Mouse (Mus musculus) MEL (cell line): ENCODE data around the gene Fkbp15. TPM values are rescaled to one million over a fixed set of nuclear protein-coding genes. Genes with fewer than 3 reads are reported as not detected.

Experiments used
- DNase-seq: peaks from one replicate; pipeline ENCODE4 v3.0.0; 2011; ENCODE audit warnings: low read depth, low spot score
- H3K27ac ChIP-seq: 2 replicates; pipeline ENCODE4 v1.5.1; 2012; ENCODE audit warnings: low read depth, mild to moderate bottlenecking, control low read depth, low read length, moderate library complexity; ENCODE audit not compliant: control insufficient read depth
- H3K27me3 ChIP-seq, 2 experiments: fragments of 150-350 bp in 1 of 2; sonication (generic) in 1 of 2; 2 replicates each; pipeline ENCODE4 v1.6.1; 2012; ENCODE audit warnings: low read length in 2 of 2, mild to moderate bottlenecking in 2 of 2, improper control_type of control experiment in 1 of 2, moderate library complexity in 1 of 2; ENCODE audit not compliant: insufficient read depth in 2 of 2, control insufficient read depth in 1 of 2
- H3K36me3 ChIP-seq, 2 experiments: 2 replicates each; pipeline ENCODE4 v1.6.1; 2012 to 2014; ENCODE audit warnings: low read length in 2 of 2, improper control_type of control experiment in 1 of 2, inconsistent platforms in 1 of 2, mild to moderate bottlenecking in 1 of 2; ENCODE audit not compliant: insufficient read depth in 2 of 2, control insufficient read depth in 1 of 2
- H3K4me1 ChIP-seq, 2 experiments: fragments of 150-350 bp in 1 of 2; sonication (generic) in 1 of 2; 2 replicates each; pipeline ENCODE4 v1.6.1; 2012; ENCODE audit warnings: low read length in 2 of 2, improper control_type of control experiment in 1 of 2, mild to moderate bottlenecking in 1 of 2; ENCODE audit not compliant: insufficient read depth in 2 of 2, control insufficient read depth in 1 of 2
- H3K4me3 ChIP-seq, 2 experiments: fragments of 150-350 bp in 1 of 2; sonication (generic) in 1 of 2; 2 replicates each; pipeline ENCODE4 v1.5.1; 2012; ENCODE audit warnings: low read depth in 2 of 2, low read length in 2 of 2, mild to moderate bottlenecking in 2 of 2, moderate library complexity in 2 of 2, control low read depth in 1 of 2, improper control_type of control experiment in 1 of 2; ENCODE audit not compliant: control insufficient read depth in 1 of 2, insufficient read depth in 1 of 2
- H3K79me2 ChIP-seq: 2 replicates; pipeline ENCODE4 v1.6.1; 2012; ENCODE audit warnings: mild to moderate bottlenecking, low read length, moderate library complexity; ENCODE audit not compliant: control insufficient read depth, poor library complexity, insufficient read depth
- H3K9ac ChIP-seq: 2 replicates; pipeline ENCODE4 v1.6.1; 2012; ENCODE audit warnings: low read depth, mild to moderate bottlenecking, control low read depth, low read length, moderate library complexity; ENCODE audit not compliant: control insufficient read depth, poor library complexity, severe bottlenecking
- H3K9me3 ChIP-seq: fragments of 150-350 bp; sonication (generic); replicated peaks from 2 replicates; pipeline ENCODE4 v1.6.1; 2012; ENCODE audit warnings: mild to moderate bottlenecking, low read length, improper control_type of control experiment, moderate library complexity; ENCODE audit not compliant: insufficient read depth
- CHD1 ChIP-seq: IDR thresholded peaks from 2 replicates; pipeline ENCODE4 v1.6.1; 2012; ENCODE audit warnings: low read depth, mild to moderate bottlenecking, inconsistent platforms, low read length, improper control_type of control experiment
- ELF1 ChIP-seq: IDR thresholded peaks from 2 replicates; pipeline ENCODE4 v1.6.1; 2014; ENCODE audit warnings: low read depth, mild to moderate bottlenecking, inconsistent platforms, low read length, improper control_type of control experiment, moderate library complexity
- GATA1 ChIP-seq: IDR thresholded peaks from 2 replicates; pipeline ENCODE4 v1.6.1; 2011; ENCODE audit warnings: low read depth, low read length, improper control_type of control experiment
- MAZ ChIP-seq: IDR thresholded peaks from 2 replicates; pipeline ENCODE4 v1.6.1; 2012; ENCODE audit warnings: low read depth, mild to moderate bottlenecking, inconsistent platforms, low read length, improper control_type of control experiment
- MYC ChIP-seq: IDR thresholded peaks from 2 replicates; pipeline ENCODE4 v1.6.1; 2011; ENCODE audit warnings: low read depth, mild to moderate bottlenecking, low read length, improper control_type of control experiment, moderate library complexity
- NELFE ChIP-seq: IDR thresholded peaks from 2 replicates; pipeline ENCODE4 v1.6.1; 2011; ENCODE audit warnings: low read depth, low read length, improper control_type of control experiment
- RAD21 ChIP-seq: IDR thresholded peaks from 2 replicates; pipeline ENCODE4 v1.6.1; 2011; ENCODE audit warnings: mild to moderate bottlenecking, low read depth, low read length, improper control_type of control experiment
- RCOR1 ChIP-seq: IDR thresholded peaks from 2 replicates; pipeline ENCODE4 v1.6.1; 2012; ENCODE audit warnings: low read depth, mild to moderate bottlenecking, inconsistent platforms, low read length, improper control_type of control experiment
- SIN3A ChIP-seq: IDR thresholded peaks from 2 replicates; pipeline ENCODE4 v1.6.1; 2012; ENCODE audit warnings: low read length, improper control_type of control experiment, inconsistent platforms
- SMC3 ChIP-seq: IDR thresholded peaks from 2 replicates; pipeline ENCODE4 v1.6.1; 2011; ENCODE audit warnings: low read depth, low read length, improper control_type of control experiment
- TAL1 ChIP-seq: IDR thresholded peaks from 2 replicates; pipeline ENCODE4 v1.6.1; 2012; ENCODE audit warnings: mild to moderate bottlenecking, inconsistent platforms, low read length, moderate library complexity, mixed read lengths
- USF1 ChIP-seq: IDR thresholded peaks from 2 replicates; pipeline ENCODE4 v1.6.1; 2014; ENCODE audit warnings: low read depth, mild to moderate bottlenecking, inconsistent platforms, low read length, improper control_type of control experiment, moderate library complexity
- ZC3H11A ChIP-seq: IDR thresholded peaks from 2 replicates; pipeline ENCODE4 v1.6.1; 2012; ENCODE audit warnings: low read depth, mild to moderate bottlenecking, inconsistent platforms, low read length, improper control_type of control experiment
- ZKSCAN1 ChIP-seq: IDR thresholded peaks from 2 replicates; pipeline ENCODE4 v1.6.1; 2012; ENCODE audit warnings: low read depth, mild to moderate bottlenecking, inconsistent platforms, low read length, improper control_type of control experiment, moderate library complexity
- polyA plus RNA-seq, 2 experiments: library from polyadenylated mRNA; stranded (reverse) in 1 of 2; unstranded in 1 of 2; fragments of >175 nt in 1 of 2; fragments of >200 nt in 1 of 2; gene quantifications; 2 replicates each; pipeline versions ENCODE4 v1.2.1 to v1.2.4; 2012; ENCODE audit warnings: low replicate concordance in 2 of 2, low read depth in 1 of 2; ENCODE audit not compliant: insufficient read length in 2 of 2, insufficient read depth in 1 of 2, missing spikeins in 1 of 2
- total RNA-seq: library from RNA; depleted of rRNA; stranded (reverse); fragments of 300-350 nt; gene quantifications from 2 replicates; pipeline ENCODE4 v1.2.3, GENCODE M21; 2012

The Fkbp15 gene
- total and polyA plus RNA-seq, 3 experiments = 21.1 to 26.5 TPM; not detected in 1

DNA sequence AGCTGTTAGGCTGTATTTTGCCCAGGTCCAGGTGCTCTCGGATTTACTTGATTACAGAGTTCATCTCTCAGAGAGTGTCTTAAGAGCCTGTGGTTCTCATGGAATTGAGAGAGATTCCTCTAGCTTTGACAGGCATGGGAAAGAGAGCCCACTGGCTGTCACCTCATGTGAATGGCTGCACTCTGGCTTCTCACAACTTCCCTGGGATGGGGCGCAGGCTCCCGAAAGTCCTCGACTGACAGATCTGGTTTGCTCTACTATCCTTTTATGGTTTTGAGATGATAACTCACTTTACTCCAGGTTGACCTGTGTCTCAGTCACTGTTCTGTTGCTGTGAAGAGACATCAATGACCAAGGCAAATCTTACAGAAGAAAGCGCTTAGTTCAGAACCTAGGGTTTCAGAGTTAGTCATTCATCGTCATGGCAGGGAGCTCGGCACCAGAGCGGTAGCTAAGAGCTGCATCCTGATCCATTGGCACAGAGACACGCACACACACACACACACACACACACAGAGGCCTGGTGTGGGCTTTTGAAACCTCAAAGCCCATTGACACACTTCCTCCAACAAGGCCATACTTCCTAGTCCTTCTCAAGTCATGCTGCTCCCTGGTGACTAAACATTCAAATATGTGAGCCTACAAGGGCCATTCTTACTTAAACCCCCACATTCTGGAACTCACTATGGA, 69.4 kb downstream of the Fkbp15 start:
- no peak for DNase-seq
- Histone ChIP-seq H3K27me3 (no peaks in the 10 kb centered on the region; a peak in 1 of 4 replicates), H3K9ac (no peak overlapping the region), H3K79me2 (no peaks in the 10 kb centered on the region), H3K4me1 (no peaks in the 10 kb centered on the region), H3K9me3 (no peaks in the 10 kb centered on the region), H3K4me3 (no peak overlapping the region), H3K27ac (no peak overlapping the region), H3K36me3 (no peaks in the 10 kb centered on the region)
- TF ChIP-seq SIN3A (no peak), MYC (no peak), TAL1 (no peak), USF1 (no peak), MAZ (no peak), NELFE (no peak), RCOR1 (no peak), ZKSCAN1 (no peak)
- TF ChIP-seq, all 39 proteins: peak for 0

DNA sequence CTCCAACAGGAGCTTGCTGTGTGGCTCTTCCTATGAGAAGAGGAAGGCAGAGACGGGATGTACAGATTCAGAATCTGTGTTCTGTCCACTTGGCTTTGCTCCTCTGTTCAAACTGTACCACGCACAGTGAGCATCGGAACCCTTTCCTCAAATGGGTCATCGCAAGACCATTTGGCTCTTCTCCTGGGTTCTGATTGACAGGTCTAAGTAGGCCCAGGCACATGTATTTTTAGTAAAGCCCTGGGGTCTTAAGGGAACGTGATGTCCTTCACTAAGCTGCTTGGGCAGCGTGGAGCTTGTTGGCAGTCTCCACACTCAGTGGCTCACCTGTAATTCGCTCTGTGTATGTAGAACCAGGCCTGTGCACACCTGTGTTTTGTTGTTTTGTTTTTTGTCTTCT, 71.1 kb downstream of the Fkbp15 start:
- H3K4me1 ChIP-seq = no peaks in the 10 kb centered on the region
- no peaks in the 10 kb centered on the region for H3K9me3 ChIP-seq
- H3K4me3 ChIP-seq = no peak overlapping the region
- H3K27me3 ChIP-seq = no peaks in the 10 kb centered on the region; a peak in 1 of 4 replicates
- DNase-seq = no peak
- no peaks in the 10 kb centered on the region for H3K36me3 ChIP-seq
- TF ChIP-seq ELF1 (no peak), ZC3H11A (no peak), CHD1 (no peak), SMC3 (no peak), RAD21 (no peak), GATA1 (no peak)
- no peak overlapping the region for H3K9ac ChIP-seq
- H3K27ac ChIP-seq = no peak overlapping the region
- no peaks in the 10 kb centered on the region for H3K79me2 ChIP-seq
